Mouse (Mus musculus) embryonic facial prominence, embryonic 14.5 days (tissue): ENCODE results near the gene Taf6l. TPM values are rescaled to one million over a fixed set of nuclear protein-coding genes. Genes with fewer than 3 reads are reported as not detected.
A peak's percentile ranks its signal among the peaks of the same experiment; 100 is the strongest.

Experiments used
- ATAC-seq: fragments of 200-750 bp; cut with Nextera tagmentation; 2 replicates; pipeline ENCODE4 v1.8.0; 2017; ENCODE audit warnings: low read depth, moderate number of reproducible peaks, moderate TSS enrichment
- DNase-seq: peaks from one replicate; pipeline ENCODE4 v3.0.0-alpha.2; 2015; ENCODE audit warnings: low spot score
- H3K27ac ChIP-seq: fragments of 300-500 bp; sonication (generic); replicated peaks from 2 replicates; pipeline ENCODE4 v1.5.1; 2014; ENCODE audit warnings: low read depth, mild to moderate bottlenecking, low read length, moderate library complexity
- H3K27me3 ChIP-seq: fragments of 300-500 bp; sonication (generic); replicated peaks from 2 replicates; pipeline ENCODE4 v1.6.1; 2014; ENCODE audit warnings: low read length; ENCODE audit not compliant: control insufficient read depth, insufficient read depth
- H3K36me3 ChIP-seq: fragments of 300-500 bp; sonication (generic); 2 replicates; pipeline ENCODE4 v1.6.1; 2014; ENCODE audit warnings: low read length, mixed read lengths; ENCODE audit not compliant: control insufficient read depth, insufficient read depth
- H3K4me1 ChIP-seq: fragments of 300-500 bp; sonication (generic); 2 replicates; pipeline ENCODE4 v1.6.1; 2014; ENCODE audit warnings: antibody characterized with exemption, low read length; ENCODE audit not compliant: control insufficient read depth, insufficient read depth
- H3K4me2 ChIP-seq: fragments of 300-500 bp; sonication (generic); 2 replicates; pipeline ENCODE4 v1.6.1; 2014; ENCODE audit warnings: low read depth, mild to moderate bottlenecking, low read length, moderate library complexity, mixed read lengths
- H3K4me3 ChIP-seq: fragments of 300-500 bp; sonication (generic); 2 replicates; pipeline ENCODE4 v1.5.1; 2014; ENCODE audit warnings: low read depth, mild to moderate bottlenecking, low read length
- H3K9ac ChIP-seq: fragments of 300-500 bp; sonication (generic); 2 replicates; pipeline ENCODE4 v1.6.1; 2014; ENCODE audit warnings: low read depth, mild to moderate bottlenecking, low read length, moderate library complexity, mixed read lengths
- H3K9me3 ChIP-seq: fragments of 300-500 bp; sonication (generic); 2 replicates; pipeline ENCODE4 v1.6.1; 2016; ENCODE audit warnings: low read length; ENCODE audit not compliant: control insufficient read depth
- WGBS: fragments of 180-500 bp; shearing (Covaris S2); extraction: QIAGEN DNeasy Blood & Tissue Kit; methylation state at CpG from one replicate; pipeline ENCODE4 v1.1.7; 2014; 5-methylcytosine and 5-hydroxymethylcytosine counted together
- polyA plus RNA-seq: library from polyadenylated mRNA; unstranded; fragments of >200 nt; fragmentation: Nextera tagmentation; extraction: Ambion mirVana; gene quantifications from 2 replicates; pipeline ENCODE4 v1.2.1, GENCODE M21; 2014

Taf6l gene
- polyA plus RNA-seq, 1 experiment from 2014 or later, result 16.5 TPM

GRCm38 (mm10) chr19:8757471-8757998, 28.7 kb downstream of the Taf6l start:
- Histone ChIP-seq H3K4me1 (peaks cover 11% of the 10 kb centered on the region), H3K9me3 (no peaks in the 10 kb centered on the region), H3K27ac (peak overlapping the region; percentile 89), H3K27me3 (no peaks in the 10 kb centered on the region), H3K4me2 (peak overlapping the region; percentile 83), H3K9ac (peak overlapping the region; percentile 93), H3K36me3 (peaks cover 38% of the 10 kb centered on the region), H3K4me3 (peak overlapping the region; percentile 93)
- DNase-seq, result no peak
- 3% methylated on average over 14 of the region's 14 CpGs for WGBS
- ATAC-seq, result no peak

- H3K36me3 ChIP-seq, result peaks cover 40% of the 10 kb centered on the region
- H3K4me1 ChIP-seq, result peaks cover 11% of the 10 kb centered on the region
- peak; percentile 93 for ATAC-seq
- H3K4me2 ChIP-seq, result peak within 1 kb of the TSS; percentile 83
- peak within 1 kb of the TSS; percentile 93 for H3K9ac ChIP-seq
- WGBS, result under 1% methylated on average over 40 of the region's 75 CpGs
- peak; percentile 96 for DNase-seq
- peak within 1 kb of the TSS; percentile 93 for H3K4me3 ChIP-seq
- peak within 1 kb of the TSS; percentile 89 for H3K27ac ChIP-seq
- no peaks in the 10 kb centered on the region for H3K9me3 ChIP-seq
- H3K27me3 ChIP-seq, result no peaks in the 10 kb centered on the region
Measured at GRCm38 (mm10) chr19:8756635-8757387, 29.4 kb downstream of the Taf6l start, which contains the start of gene Nxf1. Gene Nxf1, plus strand, starts transcription at chr19:8757073.

GRCm38 (mm10) chr19:8755652-8756051, 30.6 kb downstream of the Taf6l start:
- DNase-seq (no peak), ATAC-seq (no peak)
- Histone ChIP-seq H3K27me3 (no peaks in the 10 kb centered on the region), H3K9ac (no peak overlapping the region), H3K4me1 (peaks cover 11% of the 10 kb centered on the region), H3K36me3 (peaks cover 51% of the 10 kb centered on the region), H3K27ac (no peak overlapping the region), H3K4me3 (no peak overlapping the region), H3K9me3 (no peaks in the 10 kb centered on the region), H3K4me2 (peak overlapping the region; percentile 83)
- 69% methylated on average over 3 of the region's 3 CpGs for WGBS

- no peak overlapping the region for H3K9ac ChIP-seq
- no peak overlapping the region for H3K4me2 ChIP-seq
- H3K27ac ChIP-seq, result no peak overlapping the region
- no peaks in the 10 kb centered on the region for H3K27me3 ChIP-seq
- H3K36me3 ChIP-seq, result peaks cover 96% of the 10 kb centered on the region
- H3K4me1 ChIP-seq, result peaks cover 3% of the 10 kb centered on the region; the same call in 1 of the 2 replicates
- H3K9me3 ChIP-seq, result no peaks in the 10 kb centered on the region
- ATAC-seq, result no peak
- no peak for DNase-seq
- 77% methylated on average over 2 of the region's 2 CpGs for WGBS
- H3K4me3 ChIP-seq, result no peak overlapping the region
Measured at GRCm38 (mm10) chr19:8747368-8747767, 38.8 kb downstream of the Taf6l start.

- Histone ChIP-seq H3K4me2 (no peak overlapping the region), H3K9me3 (no peaks in the 10 kb centered on the region), H3K9ac (no peak overlapping the region), H3K4me3 (no peak overlapping the region), H3K27ac (no peak overlapping the region), H3K27me3 (no peaks in the 10 kb centered on the region), H3K36me3 (peaks cover 82% of the 10 kb centered on the region), H3K4me1 (peaks cover 9% of the 10 kb centered on the region)
- ATAC-seq (no peak), DNase-seq (no peak)
- 95% methylated on average over 1 of the region's 1 CpGs for WGBS
Measured at GRCm38 (mm10) chr19:8745382-8745781, 40.8 kb downstream of the Taf6l start.

GRCm38 (mm10) chr19:8742176-8742575, 44.0 kb downstream of the Taf6l start:
- Histone ChIP-seq H3K27me3 (no peaks in the 10 kb centered on the region), H3K36me3 (peaks cover 80% of the 10 kb centered on the region), H3K9ac (peak overlapping the region; percentile 90), H3K4me2 (peak overlapping the region; percentile 99), H3K4me1 (peaks cover 9% of the 10 kb centered on the region), H3K4me3 (peak overlapping the region; percentile 89), H3K27ac (peak overlapping the region; percentile 93), H3K9me3 (no peaks in the 10 kb centered on the region)
- ATAC-seq, result no peak
- DNase-seq, result no peak
- 19% methylated on average over 14 of the region's 14 CpGs for WGBS

GRCm38 (mm10) chr19:8741243-8741869, 44.9 kb downstream of the Taf6l start, which contains the start of gene Stx5a:
Gene Stx5a, plus strand, starts transcription at chr19:8741413.
- Histone ChIP-seq H3K9me3 (no peaks in the 10 kb centered on the region), H3K27me3 (no peaks in the 10 kb centered on the region), H3K27ac (peak within 1 kb of the TSS; percentile 93), H3K9ac (peak within 1 kb of the TSS; percentile 90), H3K4me1 (peaks cover 9% of the 10 kb centered on the region), H3K4me3 (peak within 1 kb of the TSS; percentile 89), H3K36me3 (peaks cover 72% of the 10 kb centered on the region), H3K4me2 (peak within 1 kb of the TSS; percentile 99)
- ATAC-seq (peak; percentile 98), DNase-seq (peak; percentile 99)
- under 1% methylated on average over 32 of the region's 36 CpGs for WGBS

GRCm38 (mm10) chr19:8740603-8741002, 45.6 kb downstream of the Taf6l start, which contains the start of gene 1700092M07Rik:
Gene 1700092M07Rik, plus strand, starts transcription at chr19:8740718.
- H3K36me3 ChIP-seq, result peaks cover 64% of the 10 kb centered on the region

More at GRCm38 (mm10) chr19:8740603-8741002, 45.6 kb downstream of the Taf6l start, which contains the start of gene 1700092M07Rik:
- ATAC-seq, result no peak
- 71% methylated on average over 14 of the region's 14 CpGs for WGBS
- H3K4me1 ChIP-seq, result peaks cover 9% of the 10 kb centered on the region
- H3K9ac ChIP-seq, result peak within 1 kb of the TSS; percentile 90
- H3K27me3 ChIP-seq, result no peaks in the 10 kb centered on the region
- peak within 1 kb of the TSS; percentile 50 for H3K4me2 ChIP-seq
- peak within 1 kb of the TSS; percentile 93 for H3K27ac ChIP-seq
- peak within 1 kb of the TSS; percentile 89 for H3K4me3 ChIP-seq
- no peak for DNase-seq
- H3K9me3 ChIP-seq, result no peaks in the 10 kb centered on the region
